Mouse (Mus musculus) kidney, adult 8-10 months (tissue): ENCODE measurements around the gene Ost4.

Experiments used
- DNase-seq, 2 experiments: peaks; one replicate each; pipeline ENCODE4 v3.0.0; 2022

Gene Ost4

DNA sequence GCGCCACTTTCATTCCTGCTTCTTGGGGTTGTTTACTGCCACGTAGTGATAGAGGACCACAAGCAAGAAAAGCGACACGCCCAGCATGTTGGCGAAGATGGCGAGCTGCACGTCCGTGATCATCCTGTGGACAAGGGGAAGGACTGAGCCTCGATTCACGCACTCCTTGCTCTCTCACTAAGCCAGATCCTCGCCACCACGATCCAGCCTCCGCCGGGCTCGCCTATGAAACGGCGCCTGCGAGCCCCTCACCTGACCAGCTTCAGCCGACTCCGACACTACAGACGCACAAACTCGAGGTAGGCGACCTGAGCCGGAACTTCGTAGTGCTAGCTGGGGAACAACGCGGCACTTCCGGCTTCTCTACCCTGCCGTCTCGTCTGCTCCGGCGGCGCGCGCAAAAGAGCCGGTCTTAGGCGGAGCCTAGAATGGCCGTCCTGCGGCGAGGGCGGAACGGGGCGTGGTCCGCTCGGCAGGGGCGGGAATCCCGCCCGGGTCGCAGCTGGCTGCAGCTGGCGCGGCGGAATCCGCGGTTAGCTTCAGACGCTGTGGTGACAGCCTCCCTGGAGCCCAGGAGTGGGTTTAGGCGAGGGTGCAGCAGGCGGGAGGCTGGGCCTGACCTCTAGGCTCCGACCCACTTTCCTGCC, at the start of gene Ost4:
Ost4 (minus strand) TSS at position 376 of the 647 bp plus-strand sequence.
- DNase-seq = peak; percentile 97 to 98

- no peak for DNase-seq
Measured at GRCm38 (mm10) chr5:30955751-30956150, 48.2 kb upstream of the Ost4 start.

GRCm38 (mm10) chr5:30954556-30954955, 47.0 kb upstream of the Ost4 start:
- DNase-seq = no peak

DNA sequence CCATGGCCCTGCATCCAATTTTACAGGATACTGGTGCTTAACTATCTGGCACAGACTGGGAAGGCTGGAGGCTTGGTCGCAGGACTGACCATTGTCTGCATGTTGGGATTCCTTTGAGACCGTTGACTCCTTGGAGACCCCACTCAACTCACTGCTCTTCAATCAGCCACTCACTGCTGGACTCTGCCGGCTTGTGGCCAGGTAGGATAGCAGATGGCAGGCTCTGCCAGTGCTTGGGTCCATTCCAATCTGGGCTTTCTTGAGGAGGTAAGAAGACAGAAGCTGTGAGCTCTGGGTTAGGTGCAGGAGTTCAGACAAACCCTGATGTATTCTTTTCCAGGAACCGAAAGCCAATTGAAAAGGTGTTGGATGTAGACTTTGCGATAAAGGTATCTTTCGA, 46.5 kb upstream of the Ost4 start:
- no peak for DNase-seq

DNA sequence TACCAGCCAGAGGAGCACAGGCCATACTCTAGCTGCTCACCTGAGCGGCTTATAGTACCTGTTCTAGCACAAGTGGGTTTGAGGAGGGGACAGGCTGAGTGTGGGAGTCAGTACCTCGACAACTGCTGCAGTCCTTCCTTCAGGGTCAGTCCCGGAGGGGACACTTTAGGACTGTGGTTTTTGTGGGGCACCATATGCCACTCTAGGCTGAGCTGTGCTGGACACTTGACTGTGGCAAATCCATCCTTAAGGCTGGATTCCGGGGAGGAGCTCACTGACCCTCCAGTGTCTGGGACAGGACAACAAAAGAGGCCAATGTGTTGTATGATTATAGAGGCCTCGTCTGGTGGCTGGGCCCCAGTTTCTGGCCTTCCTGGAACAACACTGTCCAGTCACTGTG, 45.0 kb upstream of the Ost4 start:
- DNase-seq = no peak

DNA sequence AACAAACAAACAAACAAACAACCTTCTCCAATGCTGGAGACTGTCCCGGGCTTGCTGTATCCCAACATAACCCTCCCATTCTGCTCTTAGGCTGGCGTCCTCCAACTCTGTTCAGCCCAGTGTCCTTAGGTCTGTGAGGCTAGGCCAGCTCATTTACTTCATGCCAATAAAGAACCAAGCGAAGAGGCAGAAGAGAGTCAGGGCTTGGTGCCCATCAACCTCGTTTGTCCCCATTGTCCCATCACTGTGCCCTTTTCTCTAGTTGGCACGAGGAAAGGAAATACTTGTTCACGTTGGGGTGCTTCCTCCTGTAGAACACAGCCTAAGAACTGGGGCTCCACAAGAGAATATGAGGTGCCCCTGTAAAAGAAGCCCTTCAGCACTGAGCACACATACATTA, 44.1 kb upstream of the Ost4 start:
- no peak for DNase-seq

DNA sequence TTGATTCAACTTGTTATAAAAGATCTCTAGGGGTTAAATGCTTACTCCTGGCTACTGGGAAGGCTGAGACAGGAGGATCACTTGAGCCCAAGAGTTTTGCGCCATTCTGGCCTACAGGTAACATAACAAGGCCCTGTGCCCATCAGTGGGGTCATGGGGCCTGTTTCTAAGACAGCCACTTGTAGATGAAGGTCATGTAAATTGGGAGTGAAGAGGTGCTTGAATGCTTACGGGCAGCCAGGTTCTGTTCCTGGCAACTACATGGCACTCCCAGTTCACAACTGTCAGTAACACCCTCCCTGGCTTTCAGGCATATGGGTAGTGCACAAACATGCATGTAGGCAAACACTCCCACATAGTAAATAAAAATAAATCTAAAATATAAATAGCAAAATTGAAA, 43.3 kb upstream of the Ost4 start:
- DNase-seq = no peak

DNA sequence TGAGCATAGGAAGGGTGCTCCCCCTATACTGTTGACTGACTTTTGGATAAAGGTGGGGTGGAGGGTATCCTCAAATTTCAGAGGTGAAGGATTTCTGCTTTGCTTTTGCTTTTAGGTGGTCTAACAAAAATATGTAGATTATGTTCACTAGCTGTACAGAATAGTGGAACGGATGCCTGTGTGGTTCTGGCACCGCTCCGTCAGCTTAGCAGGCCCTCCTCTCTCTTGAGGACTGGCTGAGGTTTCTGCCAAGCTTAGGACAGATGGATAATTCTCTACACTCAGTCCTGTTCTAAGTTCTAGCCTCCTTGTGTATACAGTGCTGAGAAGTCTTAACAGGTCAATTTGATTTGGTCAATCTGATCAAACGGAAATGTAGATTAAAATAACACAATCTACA, 42.9 kb upstream of the Ost4 start:
- DNase-seq = no peak

DNA sequence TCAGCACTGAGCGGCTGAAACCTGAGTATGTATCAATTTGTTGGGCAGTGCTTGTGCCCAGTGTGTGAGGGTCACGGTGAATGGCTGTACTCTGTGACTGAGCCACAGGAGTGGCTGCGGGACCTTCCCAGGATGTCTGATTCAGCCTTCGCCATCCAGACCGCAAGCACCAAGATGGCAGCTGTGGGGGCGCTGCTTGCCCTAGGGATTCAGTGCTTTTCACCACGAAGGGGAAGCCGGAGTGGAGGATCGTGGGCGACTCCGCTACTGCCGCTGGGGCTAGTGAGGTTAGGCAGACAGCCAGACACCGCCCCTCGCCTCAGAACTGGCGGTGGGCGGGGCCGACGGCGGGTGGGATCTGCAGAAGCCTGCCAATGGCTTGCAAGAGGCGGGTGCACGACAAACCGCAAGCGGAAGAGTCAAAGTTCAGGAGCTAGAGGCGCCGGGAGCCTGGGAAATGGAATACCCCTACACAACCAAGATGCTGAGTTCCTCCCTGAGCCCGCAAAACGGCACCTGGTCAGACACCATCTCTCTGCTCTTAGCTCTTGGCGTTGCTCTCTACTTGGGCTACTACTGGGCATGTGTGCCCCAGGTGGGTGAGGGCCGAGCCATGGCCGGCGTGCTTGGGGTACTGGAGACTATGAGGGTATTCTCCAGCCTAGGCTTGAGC, 42.2 kb upstream of the Ost4 start:
- DNase-seq = peak; percentile 94 to 96

GRCm38 (mm10) chr5:30948620-30949019, 41.0 kb upstream of the Ost4 start:
- peak; percentile 72 to 81 for DNase-seq

- DNase-seq = peak; percentile 75 to 78
Measured at GRCm38 (mm10) chr5:30944956-30945781, 37.6 kb upstream of the Ost4 start, which contains the start of gene Cgref1. TSS of gene Cgref1 (minus strand) at chr5:30945591.

DNA sequence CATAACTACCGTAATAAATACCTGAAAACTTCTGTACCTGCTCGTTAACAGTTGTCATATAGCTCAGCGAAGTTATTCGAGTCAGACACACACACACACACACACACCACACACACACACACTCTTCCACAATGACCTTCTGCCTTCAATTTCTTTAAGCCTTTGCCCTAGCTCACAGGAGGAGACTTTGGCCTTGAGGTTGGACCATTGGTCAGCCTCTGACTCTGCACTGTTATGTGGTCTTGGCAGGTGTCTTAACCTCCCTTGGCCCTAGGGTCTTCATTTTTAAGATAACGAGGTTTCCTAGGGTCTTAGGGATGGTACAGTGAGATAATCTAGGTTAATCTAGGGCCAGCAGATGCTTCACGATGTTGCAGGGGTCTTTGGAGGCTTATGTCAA, 36.8 kb upstream of the Ost4 start:
- peak in 1 of 2 experiments; percentile 65 for DNase-seq

DNA sequence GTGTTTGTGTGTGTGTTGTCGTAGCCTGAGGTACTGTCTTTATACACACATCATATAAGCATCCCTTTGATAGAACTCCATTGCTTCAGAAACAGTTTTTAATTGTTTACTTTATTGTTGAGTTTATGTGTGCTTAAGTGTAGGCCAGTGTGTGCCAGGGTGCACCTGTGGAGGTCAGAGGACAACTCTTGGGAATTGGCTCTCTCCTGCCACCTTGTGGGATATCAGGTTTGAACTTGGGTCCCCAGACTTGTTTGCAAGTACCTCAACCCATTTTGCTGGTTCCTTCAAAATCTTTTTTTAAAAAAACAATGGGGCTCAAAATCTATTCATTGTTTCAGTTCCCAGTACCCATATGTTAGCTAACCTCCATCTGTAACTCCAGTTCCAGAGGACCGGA, 35.4 kb upstream of the Ost4 start:
- peak; percentile 48 to 62 for DNase-seq

DNA sequence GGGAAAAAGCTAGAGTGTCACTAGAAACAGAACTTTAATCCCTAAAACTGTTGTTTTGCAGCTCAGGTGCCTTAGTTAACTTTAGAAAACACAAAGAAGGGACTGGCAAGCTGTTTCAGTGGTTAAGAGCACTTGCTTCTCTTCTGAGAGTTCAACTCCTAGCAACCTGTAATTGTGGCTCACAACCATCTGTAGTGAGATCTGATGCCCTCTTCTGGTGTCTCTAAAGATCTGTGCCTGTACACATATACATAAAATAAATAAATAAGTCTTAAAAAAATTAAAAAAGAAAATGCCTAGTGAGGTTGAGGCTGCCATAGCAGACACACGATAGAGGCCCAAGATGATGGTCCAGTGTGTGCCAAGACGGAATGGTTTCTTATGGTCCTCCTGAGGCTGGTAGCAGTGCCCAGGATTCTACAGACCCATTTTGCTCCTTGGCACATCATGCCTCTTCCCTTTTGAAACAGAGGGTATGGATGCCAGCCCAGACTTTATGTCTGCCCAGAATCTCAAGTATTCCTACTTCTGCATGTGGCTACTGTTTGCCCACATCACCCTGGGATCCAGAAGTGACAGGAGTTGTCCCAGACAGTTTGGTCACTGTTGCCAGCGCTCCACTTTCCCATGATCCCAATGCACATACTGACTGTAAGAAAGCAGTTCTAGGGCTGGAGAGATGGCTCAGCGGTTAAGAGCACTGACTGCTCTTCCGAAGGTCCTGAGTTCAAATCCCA, 27.3 kb upstream of the Ost4 start:
- no peak for DNase-seq

DNA sequence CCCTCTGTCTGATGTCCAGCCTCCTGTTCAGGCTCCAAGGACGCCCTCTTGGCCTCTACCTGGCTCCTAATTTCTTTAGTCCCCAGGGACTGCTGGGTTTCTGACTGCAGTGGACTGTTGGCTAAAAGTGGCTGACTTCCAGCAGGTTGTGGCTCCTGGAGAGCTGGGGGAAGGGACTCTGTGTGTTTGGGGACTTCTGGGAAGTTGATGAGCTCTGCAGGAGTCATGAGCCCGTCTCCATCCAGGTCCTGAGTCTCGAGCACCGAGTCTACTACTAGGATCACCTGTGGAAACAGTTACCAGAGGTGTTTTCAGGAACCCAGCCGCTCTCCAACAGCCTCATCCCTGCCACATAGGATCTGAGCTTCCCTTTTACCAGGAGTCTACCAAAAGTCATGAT, 26.1 kb upstream of the Ost4 start:
- no peak for DNase-seq

GRCm38 (mm10) chr5:30931378-30931777, 23.8 kb upstream of the Ost4 start:
- DNase-seq = no peak

GRCm38 (mm10) chr5:30930846-30931245, 23.3 kb upstream of the Ost4 start:
- DNase-seq = no peak

DNA sequence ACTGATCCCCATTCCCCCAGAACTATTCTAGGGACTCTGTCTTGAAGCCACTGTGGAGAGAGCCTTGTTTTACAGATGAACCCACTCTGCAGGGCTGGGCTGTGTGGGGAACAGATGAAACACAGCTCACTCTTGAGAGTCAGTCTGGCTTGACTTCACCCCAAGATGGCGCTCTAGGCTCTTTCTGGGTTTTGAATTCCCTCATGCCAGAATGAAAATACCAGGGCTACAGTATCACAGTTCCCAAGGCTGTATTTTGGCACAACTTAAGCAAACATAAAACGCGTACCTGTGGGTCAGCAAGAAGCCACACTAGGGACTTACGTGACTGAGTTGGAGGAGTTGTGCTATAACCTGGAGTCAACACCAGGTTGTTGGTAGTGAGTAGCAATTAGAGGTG, 22.5 kb upstream of the Ost4 start:
- peak; percentile 58 to 80 for DNase-seq

- DNase-seq = peak in 1 of 2 experiments; percentile 7
Measured at GRCm38 (mm10) chr5:30927945-30928529, 20.4 kb upstream of the Ost4 start.

GRCm38 (mm10) chr5:30926073-30926472, 18.5 kb upstream of the Ost4 start:
- DNase-seq = peak; percentile 80 to 92

DNA sequence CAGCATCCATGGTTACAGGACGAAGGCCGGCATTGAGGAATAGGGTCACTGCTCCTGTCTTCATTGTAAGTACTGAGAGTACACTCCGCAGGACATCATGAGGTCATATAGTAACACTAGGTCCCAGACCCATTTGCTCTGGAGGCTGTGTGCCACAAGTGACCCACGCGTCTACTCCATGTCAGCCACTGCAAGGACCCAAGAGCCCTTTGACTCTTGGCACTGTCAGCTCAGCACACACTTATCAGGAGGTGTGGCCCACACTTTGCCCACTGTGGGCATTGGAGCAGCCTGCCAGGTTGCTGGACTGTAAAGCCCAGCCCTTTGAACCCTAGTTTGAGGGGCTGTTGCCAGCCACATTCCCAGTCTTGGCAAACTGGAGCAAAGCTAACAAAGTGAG, 17.6 kb upstream of the Ost4 start:
- DNase-seq = peak; percentile 90 to 92

DNA sequence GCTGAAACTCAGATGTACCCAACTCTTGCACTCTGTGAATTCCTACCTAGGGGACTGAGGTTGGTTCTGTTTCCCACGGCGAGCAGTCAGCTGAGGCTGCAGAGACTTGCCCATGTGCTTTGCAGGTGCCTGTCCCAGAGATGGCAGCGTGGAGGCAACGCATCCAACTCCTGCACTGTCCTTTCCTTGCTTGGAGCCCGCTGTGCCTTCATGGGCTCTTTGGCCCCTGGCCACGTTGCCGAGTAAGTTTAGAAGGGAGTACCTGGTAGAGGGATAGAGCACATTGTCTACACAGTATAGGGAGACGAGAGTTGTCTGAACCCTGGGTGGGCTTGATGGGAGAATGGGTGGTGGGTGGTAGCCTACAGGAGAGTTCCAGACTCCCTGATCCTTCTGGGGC, 17.0 kb upstream of the Ost4 start:
- no peak for DNase-seq

- no peak for DNase-seq
Measured at GRCm38 (mm10) chr5:30923119-30923518, 15.5 kb upstream of the Ost4 start.
